Mouse (Mus musculus): Measurements from ENCODE around the gene Tfb2m. TPM values are rescaled to one million over a fixed set of nuclear protein-coding genes. Genes with fewer than 3 reads are reported as not detected.
"Not testable (repeated sequence)": the region's sequence is repeated elsewhere in the genome, so short reads cannot be mapped to it uniquely, and the experiment has no call there.

Tfb2m gene
- 26.7 and 29.6 TPM in 2 replicates for polyA plus RNA-seq (2014; fragmentation: Nextera tagmentation; extraction: Ambion mirVana)

DNA sequence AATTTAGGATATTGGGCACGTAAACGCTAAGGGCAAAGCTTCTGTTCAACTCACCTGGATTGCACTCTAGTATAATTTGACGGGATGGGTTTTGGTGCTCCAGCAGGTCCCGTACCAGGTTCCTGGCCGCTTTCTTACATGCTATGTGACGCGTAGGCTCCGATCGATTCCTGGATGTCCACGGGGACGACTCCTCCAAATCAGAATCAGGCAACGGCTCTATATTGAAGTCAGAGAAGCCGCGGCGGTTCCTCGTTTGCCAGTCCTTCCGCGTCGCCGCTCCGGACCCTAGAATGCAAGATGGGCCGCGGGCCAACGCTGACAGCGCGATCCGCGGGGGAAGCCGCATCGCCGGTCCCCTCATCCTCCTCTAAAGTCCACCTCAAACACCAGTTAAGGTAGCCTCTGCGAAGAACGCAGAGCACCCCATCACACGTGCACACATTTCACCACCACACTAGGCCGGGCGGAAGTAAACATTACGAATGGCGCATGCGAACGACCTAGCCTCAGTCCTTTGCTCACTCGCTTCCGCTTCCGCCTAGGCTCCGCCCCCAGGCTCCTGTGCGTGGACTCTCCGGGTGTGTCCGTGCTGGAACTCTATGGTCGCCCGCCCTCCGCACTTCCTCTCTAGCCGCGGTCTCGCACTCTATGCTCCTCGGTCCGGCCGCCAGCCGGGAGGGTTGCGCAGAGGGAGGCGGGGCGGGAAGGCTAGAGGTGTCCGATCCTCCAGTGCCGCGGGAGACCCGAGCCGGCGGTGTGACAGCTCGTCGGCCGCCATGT is at the start of gene Tfb2m, which contains the start of gene Cnst:
Gene Tfb2m, minus strand, starts transcription at position 500 of the 783 bp plus-strand sequence.
Gene Cnst, plus strand, starts transcription at position 603 of the 783 bp plus-strand sequence.
- peak within 1 kb of the TSS; percentile 62 for H3K4me3 ChIP-seq (ENCODE audit: low read depth, low read length)
- under 1% methylated on average over 62 of the region's 69 CpGs for WGBS
- ATAC-seq (ENCODE audit: low read depth): peak; percentile 99
- peaks cover 19% of the 10 kb centered on the region for H3K4me1 ChIP-seq (ENCODE audit: control insufficient read depth, insufficient read depth, low read length)
- not testable (repeated sequence) for H3K9me3 ChIP-seq (ENCODE audit: control insufficient read depth, low read length); H3K27me3 ChIP-seq (replicated peaks; ENCODE audit: control insufficient read depth, insufficient read depth, low read length); H3K36me3 ChIP-seq (ENCODE audit: control insufficient read depth, insufficient read depth, low read length)
- peak within 1 kb of the TSS; percentile 82 for H3K9ac ChIP-seq (ENCODE audit: low read depth, low read length)
- DNase-seq (ENCODE audit: low spot score): peak; percentile 99
- H3K27ac ChIP-seq (replicated peaks; ENCODE audit: low read depth, low read length): peak within 1 kb of the TSS; percentile 92
- H3K4me2 ChIP-seq (ENCODE audit: low read depth, low read length): peak within 1 kb of the TSS; percentile 83

DNA sequence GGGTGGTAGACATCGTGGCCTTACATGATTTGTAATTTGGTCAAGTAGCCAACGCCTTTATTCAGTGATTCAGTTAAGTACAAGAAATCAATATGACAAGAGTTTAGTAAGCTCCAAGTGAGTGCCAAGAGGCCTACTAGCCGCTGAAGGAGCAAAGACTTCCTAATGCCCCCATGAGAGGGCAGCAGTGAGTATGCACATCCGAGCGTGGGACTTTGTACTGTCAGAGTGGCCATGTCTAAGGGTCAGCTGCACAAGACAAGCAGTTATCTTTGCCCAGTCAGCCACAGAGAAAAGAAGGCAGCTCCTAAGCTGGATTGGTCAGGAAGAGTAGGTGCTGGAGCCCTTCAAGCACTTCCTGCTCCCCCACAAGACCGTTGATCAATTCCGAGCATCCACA is 46.9 kb upstream of the Tfb2m start:
- Histone ChIP-seq H3K9me3 (ENCODE audit: control insufficient read depth, low read length) (no peaks in the 10 kb centered on the region), H3K36me3 (ENCODE audit: control insufficient read depth, insufficient read depth, low read length) (peaks cover 13% of the 10 kb centered on the region; the same call in 1 of the 2 replicates), H3K27me3 (replicated peaks; ENCODE audit: control insufficient read depth, insufficient read depth, low read length) (no peaks in the 10 kb centered on the region), H3K4me3 (ENCODE audit: low read depth, low read length) (no peak overlapping the region), H3K27ac (replicated peaks; ENCODE audit: low read depth, low read length) (no peak overlapping the region), H3K9ac (ENCODE audit: low read depth, low read length) (no peak overlapping the region), H3K4me1 (ENCODE audit: control insufficient read depth, insufficient read depth, low read length) (no peaks in the 10 kb centered on the region), H3K4me2 (ENCODE audit: low read depth, low read length) (no peak overlapping the region)
- WGBS: 77% methylated on average over 7 of the region's 7 CpGs
- ATAC-seq (ENCODE audit: low read depth) (no peak), DNase-seq (ENCODE audit: low spot score) (no peak)

DNA sequence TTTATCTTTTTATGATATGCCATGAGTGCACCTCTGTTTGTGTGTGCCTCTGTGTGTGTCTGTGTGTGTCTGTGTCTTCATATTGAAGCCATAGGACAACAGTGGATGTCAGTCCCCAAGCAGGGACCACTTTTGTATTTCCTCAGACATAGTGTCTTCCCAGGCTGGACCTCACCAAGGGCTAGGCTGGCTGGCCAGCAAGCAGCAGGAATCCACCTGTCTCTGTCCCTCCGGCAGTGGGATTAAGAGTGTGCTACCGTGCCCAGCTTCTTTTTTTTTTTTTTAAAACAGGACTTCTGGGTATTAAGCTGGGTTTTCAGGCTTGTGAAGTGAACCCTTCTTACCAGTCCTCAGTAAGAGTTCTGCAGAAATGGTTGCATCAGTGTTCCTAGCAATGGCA is 46.1 kb upstream of the Tfb2m start:
- ATAC-seq (ENCODE audit: low read depth): no peak
- H3K4me3 ChIP-seq (ENCODE audit: low read depth, low read length): no peak overlapping the region
- WGBS: 95% methylated on average over 2 of the region's 2 CpGs

GRCm38 (mm10) chr1:179591639-179592038 is 45.6 kb upstream of the Tfb2m start:
- DNase-seq (ENCODE audit: low spot score): no peak
- Histone ChIP-seq H3K4me3 (ENCODE audit: low read depth, low read length) (no peak overlapping the region), H3K9ac (ENCODE audit: low read depth, low read length) (no peak overlapping the region), H3K27ac (replicated peaks; ENCODE audit: low read depth, low read length) (no peak overlapping the region), H3K4me2 (ENCODE audit: low read depth, low read length) (no peak overlapping the region), H3K4me1 (ENCODE audit: control insufficient read depth, insufficient read depth, low read length) (peaks cover 10% of the 10 kb centered on the region; the same call in 1 of the 2 replicates), H3K36me3 (ENCODE audit: control insufficient read depth, insufficient read depth, low read length) (peaks cover 13% of the 10 kb centered on the region; the same call in 1 of the 2 replicates), H3K27me3 (replicated peaks; ENCODE audit: control insufficient read depth, insufficient read depth, low read length) (no peaks in the 10 kb centered on the region), H3K9me3 (ENCODE audit: control insufficient read depth, low read length) (no peaks in the 10 kb centered on the region)
- 76% methylated on average over 12 of the region's 12 CpGs for WGBS
- ATAC-seq (ENCODE audit: low read depth): peak; percentile 78

More for the DNA sequence above, 46.1 kb upstream of the Tfb2m start:
- Histone ChIP-seq H3K36me3 (ENCODE audit: control insufficient read depth, insufficient read depth, low read length) (peaks cover 13% of the 10 kb centered on the region; the same call in 1 of the 2 replicates), H3K9ac (ENCODE audit: low read depth, low read length) (no peak overlapping the region), H3K4me1 (ENCODE audit: control insufficient read depth, insufficient read depth, low read length) (peaks cover 5% of the 10 kb centered on the region; the same call in 1 of the 2 replicates), H3K27ac (replicated peaks; ENCODE audit: low read depth, low read length) (no peak overlapping the region), H3K4me2 (ENCODE audit: low read depth, low read length) (no peak overlapping the region), H3K27me3 (replicated peaks; ENCODE audit: control insufficient read depth, insufficient read depth, low read length) (no peaks in the 10 kb centered on the region), H3K9me3 (ENCODE audit: control insufficient read depth, low read length) (no peaks in the 10 kb centered on the region)
- DNase-seq (ENCODE audit: low spot score): no peak

- no peak for ATAC-seq (ENCODE audit: low read depth)
- H3K4me2 ChIP-seq (ENCODE audit: low read depth, low read length): no peak overlapping the region
- H3K4me1 ChIP-seq (ENCODE audit: control insufficient read depth, insufficient read depth, low read length): peaks cover 11% of the 10 kb centered on the region; the same call in 1 of the 2 replicates
- H3K36me3 ChIP-seq (ENCODE audit: control insufficient read depth, insufficient read depth, low read length): peaks cover 8% of the 10 kb centered on the region; the same call in 1 of the 2 replicates
- H3K27ac ChIP-seq (replicated peaks; ENCODE audit: low read depth, low read length): no peak overlapping the region
- no peak overlapping the region for H3K9ac ChIP-seq (ENCODE audit: low read depth, low read length)
- 69% methylated on average over 4 of the region's 4 CpGs for WGBS
- no peaks in the 10 kb centered on the region for H3K9me3 ChIP-seq (ENCODE audit: control insufficient read depth, low read length)
- no peaks in the 10 kb centered on the region for H3K27me3 ChIP-seq (replicated peaks; ENCODE audit: control insufficient read depth, insufficient read depth, low read length)
- H3K4me3 ChIP-seq (ENCODE audit: low read depth, low read length): no peak overlapping the region
- DNase-seq (ENCODE audit: low spot score): no peak
These were observed 42.2 kb upstream of the Tfb2m start for GRCm38 (mm10) chr1:179588230-179588629.

GRCm38 (mm10) chr1:179586430-179587095 is 40.5 kb upstream of the Tfb2m start:
- H3K27ac ChIP-seq (replicated peaks; ENCODE audit: low read depth, low read length): no peak overlapping the region
- no peaks in the 10 kb centered on the region for H3K27me3 ChIP-seq (replicated peaks; ENCODE audit: control insufficient read depth, insufficient read depth, low read length)
- no peak overlapping the region; the same call in 1 of the 2 replicates for H3K4me2 ChIP-seq (ENCODE audit: low read depth, low read length)
- no peaks in the 10 kb centered on the region for H3K9me3 ChIP-seq (ENCODE audit: control insufficient read depth, low read length)
- DNase-seq (ENCODE audit: low spot score): no peak
- no peaks in the 10 kb centered on the region for H3K36me3 ChIP-seq (ENCODE audit: control insufficient read depth, insufficient read depth, low read length)
- peaks cover 11% of the 10 kb centered on the region; the same call in 1 of the 2 replicates for H3K4me1 ChIP-seq (ENCODE audit: control insufficient read depth, insufficient read depth, low read length)
- no peak overlapping the region for H3K4me3 ChIP-seq (ENCODE audit: low read depth, low read length)
- H3K9ac ChIP-seq (ENCODE audit: low read depth, low read length): no peak overlapping the region
- WGBS: 27% methylated on average over 3 of the region's 3 CpGs
- ATAC-seq (ENCODE audit: low read depth): peak; percentile 44; the same call in 1 of the 2 replicates

DNA sequence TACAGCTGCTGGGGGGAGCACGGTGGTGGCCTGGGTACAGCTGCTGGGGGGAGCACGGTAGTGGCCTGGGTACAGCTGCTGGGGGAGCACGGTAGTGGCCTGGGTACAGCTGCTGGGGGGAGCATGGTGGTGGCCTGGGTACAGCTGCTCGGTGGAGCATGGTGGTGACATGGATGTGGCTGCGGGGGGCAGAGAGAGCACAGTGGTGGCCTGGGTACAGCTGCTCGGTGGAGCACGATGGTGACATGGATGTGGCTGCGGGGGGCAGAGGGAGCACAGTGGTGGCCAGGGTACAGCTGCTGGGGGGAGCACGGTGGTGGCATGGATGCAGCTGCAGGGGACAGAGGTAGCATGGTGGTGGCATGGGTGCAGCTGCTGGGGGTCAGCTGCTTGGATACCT is 39.6 kb upstream of the Tfb2m start:
- H3K27ac ChIP-seq (replicated peaks; ENCODE audit: low read depth, low read length): no peak overlapping the region
- DNase-seq (ENCODE audit: low spot score): no peak
- no peaks in the 10 kb centered on the region for H3K9me3 ChIP-seq (ENCODE audit: control insufficient read depth, low read length)
- 76% methylated on average over 9 of the region's 9 CpGs for WGBS
- no peaks in the 10 kb centered on the region for H3K27me3 ChIP-seq (replicated peaks; ENCODE audit: control insufficient read depth, insufficient read depth, low read length)
- H3K4me3 ChIP-seq (ENCODE audit: low read depth, low read length): no peak overlapping the region
- H3K4me1 ChIP-seq (ENCODE audit: control insufficient read depth, insufficient read depth, low read length): peaks cover 11% of the 10 kb centered on the region; the same call in 1 of the 2 replicates
- no peak overlapping the region for H3K4me2 ChIP-seq (ENCODE audit: low read depth, low read length)
- H3K36me3 ChIP-seq (ENCODE audit: control insufficient read depth, insufficient read depth, low read length): 0 out of 2 replicates have a peak, but pooled peaks cover under 1% of the 10 kb centered on the region
- no peak for ATAC-seq (ENCODE audit: low read depth)
- H3K9ac ChIP-seq (ENCODE audit: low read depth, low read length): no peak overlapping the region

DNA sequence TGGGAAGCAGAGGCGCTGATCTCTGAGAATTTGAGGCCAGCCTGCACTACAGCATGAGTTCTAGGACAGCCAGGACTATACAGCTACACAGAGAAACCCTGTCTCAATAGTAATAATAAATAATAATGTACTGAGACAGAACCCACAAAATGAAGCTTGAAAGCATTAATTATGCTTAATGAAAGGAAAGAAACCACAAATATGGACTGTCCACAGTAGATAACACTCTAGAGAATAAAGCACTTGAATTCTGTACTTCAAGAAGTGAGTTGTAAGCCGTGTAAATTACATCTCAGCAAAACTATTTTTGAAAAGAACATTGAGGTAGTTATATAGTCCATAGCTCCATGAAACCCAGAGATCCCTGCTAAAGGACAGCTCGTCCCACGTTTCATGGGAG is 38.2 kb upstream of the Tfb2m start:
- Histone ChIP-seq H3K9ac (ENCODE audit: low read depth, low read length) (no peak overlapping the region), H3K9me3 (ENCODE audit: control insufficient read depth, low read length) (no peaks in the 10 kb centered on the region), H3K27me3 (replicated peaks; ENCODE audit: control insufficient read depth, insufficient read depth, low read length) (no peaks in the 10 kb centered on the region), H3K27ac (replicated peaks; ENCODE audit: low read depth, low read length) (no peak overlapping the region), H3K4me3 (ENCODE audit: low read depth, low read length) (no peak overlapping the region), H3K4me1 (ENCODE audit: control insufficient read depth, insufficient read depth, low read length) (peaks cover 11% of the 10 kb centered on the region; the same call in 1 of the 2 replicates), H3K4me2 (ENCODE audit: low read depth, low read length) (no peak overlapping the region), H3K36me3 (ENCODE audit: control insufficient read depth, insufficient read depth, low read length) (peaks cover 15% of the 10 kb centered on the region)
- DNase-seq (ENCODE audit: low spot score) (no peak), ATAC-seq (ENCODE audit: low read depth) (no peak)
- WGBS: 84% methylated on average over 4 of the region's 4 CpGs

Measured in embryonic facial prominence, embryonic 14.5 days (tissue).